13 mouse cellular contexts compared by ENCODE assay signal in genomic region chr16:84583773-84584229, GRCm38 (mm10).
DNase-seq lines count a peak whose midpoint lies in the region; ATAC-seq and TF ChIP-seq lines count a peak whose summit lies in the region.
"Had no signal": no experiment of that assay in that cellular context is flagged by ENCODE, and none has a peak within 500 bp of the region (broad histone marks: within the 10 kb centered on the region; RNA-seq: fewer than 3 reads in every experiment).

No protein-coding gene starts in this region.

- DNase-seq in layer of hippocampus, adult 9-11 months: peak; percentile 21
- DNase-seq in layer of hippocampus, postnatal 14 days (ENCODE audit: low spot score in 2 of 2): no peak
- DNase-seq in T-cell, adult 2 months (ENCODE audit: low spot score): peak; percentile 89
- no peak for DNase-seq in liver, postnatal 0 days
- peak; percentile 63 for DNase-seq in thymus, adult 2 months
- no peak for DNase-seq in heart, adult 11 months
- DNase-seq in adrenal gland, adult 18-20 months (ENCODE audit: low spot score in 2 of 2): no peak
- DNase-seq: cerebellum, adult 11 months; gastrocnemius, adult 2 months; right cerebral cortex, postnatal 4 days had no signal

- H3K36me3 ChIP-seq in liver, postnatal 0 days (replicated peaks; ENCODE audit: insufficient read depth, low read length): no peaks in the 10 kb centered on the region
- H3K36me3 ChIP-seq in thymus, adult 2 months (ENCODE audit: control insufficient read depth, insufficient read depth, low read length): no peaks in the 10 kb centered on the region
- H3K36me3 ChIP-seq in forebrain, embryonic 15.5 days: no peaks in the 10 kb centered on the region
- H3K36me3 ChIP-seq: midbrain, embryonic 10.5 days had no signal

- peak overlapping the region; percentile 27 for H3K4me3 ChIP-seq in liver, postnatal 0 days (ENCODE audit: low read depth, low read length)
- peak overlapping the region; percentile 74 for H3K4me3 ChIP-seq in thymus, adult 2 months (ENCODE audit: control insufficient read depth, insufficient read depth, low read length)
- no peak overlapping the region for H3K4me3 ChIP-seq in forebrain, embryonic 15.5 days
- H3K4me3 ChIP-seq: gastrocnemius, adult 2 months; midbrain, embryonic 10.5 days had no signal

- no peak for TF ChIP-seq POLR2A in thymus, adult 2 months (IDR thresholded peaks at IDR 0.05; ENCODE audit: control insufficient read depth, extremely low read depth, insufficient read depth, low read length, poor library complexity)

- peak overlapping the region; percentile 44; the same call in 1 of the 2 replicates for H3K27ac ChIP-seq in liver, postnatal 0 days (ENCODE audit: low read depth)
- H3K27ac ChIP-seq in thymus, adult 2 months (ENCODE audit: control insufficient read depth, insufficient read depth, low read length): peak overlapping the region; percentile 99
- H3K27ac ChIP-seq in forebrain, embryonic 15.5 days (replicated peaks): no peak overlapping the region
- H3K27ac ChIP-seq: gastrocnemius, adult 2 months; hindbrain, embryonic 14.5 days; midbrain, embryonic 10.5 days had no signal

- H3K4me1 ChIP-seq in liver, postnatal 0 days (ENCODE audit: insufficient read depth): no peaks in the 10 kb centered on the region
- H3K4me1 ChIP-seq in thymus, adult 2 months (replicated peaks; ENCODE audit: control insufficient read depth, insufficient read depth, low read length): peaks cover 16% of the 10 kb centered on the region
- H3K4me1 ChIP-seq in forebrain, embryonic 15.5 days: no peaks in the 10 kb centered on the region
- H3K4me1 ChIP-seq: midbrain, embryonic 10.5 days had no signal

- H3K4me2 ChIP-seq in liver, postnatal 0 days (ENCODE audit: low read depth, low read length): 0 out of 2 replicates have a peak overlapping the region, but pooled peaks have one; percentile 10
- no peak overlapping the region for H3K4me2 ChIP-seq in forebrain, embryonic 15.5 days (replicated peaks)
- H3K4me2 ChIP-seq: hindbrain, embryonic 14.5 days had no signal

- H3K9me3 ChIP-seq in liver, postnatal 0 days (ENCODE audit: low read length): no peaks in the 10 kb centered on the region
- H3K9me3 ChIP-seq in forebrain, embryonic 15.5 days: no peaks in the 10 kb centered on the region
- H3K9me3 ChIP-seq: midbrain, embryonic 10.5 days had no signal

- no peaks in the 10 kb centered on the region for H3K27me3 ChIP-seq in liver, postnatal 0 days (ENCODE audit: insufficient read depth, low read length)
- no peaks in the 10 kb centered on the region for H3K27me3 ChIP-seq in thymus, adult 2 months (ENCODE audit: control insufficient read depth, insufficient read depth, low read length)
- H3K27me3 ChIP-seq in forebrain, embryonic 15.5 days: no peaks in the 10 kb centered on the region

- WGBS in liver, postnatal 0 days (ENCODE audit: insufficient replicate concordance): 51% methylated on average over 18 of the region's 19 CpGs
- 5% methylated on average over 19 of the region's 19 CpGs for WGBS in thymus, adult 2 months
- WGBS in forebrain, embryonic 15.5 days: 92% methylated on average over 19 of the region's 19 CpGs

- no peak for TF ChIP-seq EP300 in liver, postnatal 0 days (IDR thresholded peaks at IDR 0.05; ENCODE audit: low read depth)

- no peak for TF ChIP-seq CTCF in liver, postnatal 0 days (IDR thresholded peaks at IDR 0.05; ENCODE audit: low read depth)
- no peak for TF ChIP-seq CTCF in thymus, adult 2 months (IDR thresholded peaks at IDR 0.05; ENCODE audit: borderline replicate concordance, control insufficient read depth, extremely low read depth, insufficient read depth, low read length, poor library complexity)

- H3K9ac ChIP-seq in liver, postnatal 0 days (replicated peaks): no peak overlapping the region
- H3K9ac ChIP-seq in forebrain, embryonic 15.5 days (replicated peaks): no peak overlapping the region
- H3K9ac ChIP-seq: hindbrain, embryonic 14.5 days had no signal

- peak; percentile 77 for ATAC-seq in liver, postnatal 0 days
- no peak for ATAC-seq in forebrain, embryonic 15.5 days (replicated peaks)

Comparison
In these comparisons a context has a peak if more than half of its experiments do, and no peak if none do; other contexts are left out.
1. DNase-seq: peak in layer of hippocampus, adult 9-11 months (single experiment), T-cell, adult 2 months (single experiment) and thymus, adult 2 months (single experiment); none in layer of hippocampus, postnatal 14 days (0 of 2), liver, postnatal 0 days (single experiment), heart, adult 11 months (single experiment) and adrenal gland, adult 18-20 months (0 of 2).